Mouse (Mus musculus) gastrocnemius, postnatal 4 days (tissue): Measurements from ENCODE around the gene Ccl24. TPM values are rescaled to one million over a fixed set of nuclear protein-coding genes. Genes with fewer than 3 reads are reported as not detected.

ENCODE experiments used
- DNase-seq, 2 experiments: peaks; one replicate each; pipeline ENCODE4 v3.0.0; 2021 to 2022; ENCODE audit warnings: low spot score in 2 of 2, mixed read lengths in 2 of 2
- total RNA-seq, 2 experiments: library from RNA; stranded (reverse); gene quantifications; 2 replicates each; pipeline ENCODE4 v1.2.3; 2021

Gene Ccl24
- total RNA-seq, 2 experiments from 2014 or later: 3.8 to 5.2 TPM

DNA sequence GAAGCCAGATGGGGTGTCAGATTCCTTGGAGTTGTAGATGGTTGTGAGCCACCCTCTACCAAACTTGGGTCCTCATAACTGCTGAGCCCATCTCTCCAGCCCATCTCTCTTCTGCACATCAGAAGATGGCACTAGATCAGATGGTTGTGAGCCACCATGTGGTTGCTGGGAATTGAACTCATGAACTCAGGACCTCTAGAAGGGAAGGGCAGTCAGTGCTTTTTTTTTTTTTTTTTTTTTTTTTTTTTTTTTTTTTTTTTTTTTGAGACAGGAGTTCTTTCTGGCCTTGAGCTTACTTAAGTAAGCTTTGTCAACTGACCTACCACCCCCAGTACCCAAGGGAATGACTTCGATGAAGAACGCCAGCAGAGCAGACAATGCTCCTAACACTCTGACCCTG, 24.9 kb downstream of the Ccl24 start:
- no peak for DNase-seq

DNA sequence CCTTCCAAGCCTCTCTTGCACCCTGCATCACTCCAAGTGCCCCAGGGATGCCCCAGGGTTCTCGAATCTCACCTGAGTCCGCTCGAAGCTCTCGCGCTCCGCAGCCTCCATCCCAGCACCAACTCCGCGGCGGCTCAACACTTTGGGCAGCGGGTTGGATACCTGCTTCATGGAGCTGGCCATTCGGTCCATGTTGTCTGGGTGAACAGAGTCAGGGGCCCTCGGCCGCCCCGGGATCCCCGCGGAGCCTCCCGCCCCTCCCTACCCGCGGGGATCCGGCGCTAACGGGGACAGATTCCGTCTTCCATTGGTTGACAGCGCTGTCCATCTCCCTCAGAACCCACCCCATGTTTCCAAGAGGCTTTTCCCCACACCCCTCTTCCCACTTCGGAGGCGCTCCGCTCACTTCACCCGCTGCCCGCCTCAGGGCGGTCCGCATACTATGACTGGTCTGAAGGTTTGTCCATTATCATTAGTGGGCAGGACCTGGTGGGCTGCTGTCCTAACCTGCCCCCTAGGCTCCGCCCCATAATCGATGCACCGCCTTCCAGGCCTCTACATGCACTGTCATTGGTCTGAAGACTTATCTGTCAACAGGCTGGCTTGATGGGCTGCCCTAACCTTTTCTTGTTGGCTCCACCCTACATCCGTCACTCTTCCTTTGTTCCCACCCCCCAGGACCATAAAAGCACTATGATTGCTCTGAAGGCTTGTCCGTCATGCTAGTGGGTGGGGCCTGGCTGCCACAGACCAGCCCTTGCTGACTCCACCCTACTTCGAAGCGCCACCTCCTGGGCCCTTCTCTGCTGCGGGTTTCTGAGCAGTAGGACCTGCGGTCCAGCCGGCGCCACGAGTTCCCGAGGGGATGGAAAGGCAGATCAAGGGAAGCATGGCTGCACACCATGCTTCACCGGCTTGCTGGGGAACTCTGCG, 27.7 kb downstream of the Ccl24 start, which contains the start of gene Hip1:
Gene Hip1, minus strand, starts transcription at position 256 of the 933 bp plus-strand sequence.
- peak; percentile 87 to 93 for DNase-seq

DNA sequence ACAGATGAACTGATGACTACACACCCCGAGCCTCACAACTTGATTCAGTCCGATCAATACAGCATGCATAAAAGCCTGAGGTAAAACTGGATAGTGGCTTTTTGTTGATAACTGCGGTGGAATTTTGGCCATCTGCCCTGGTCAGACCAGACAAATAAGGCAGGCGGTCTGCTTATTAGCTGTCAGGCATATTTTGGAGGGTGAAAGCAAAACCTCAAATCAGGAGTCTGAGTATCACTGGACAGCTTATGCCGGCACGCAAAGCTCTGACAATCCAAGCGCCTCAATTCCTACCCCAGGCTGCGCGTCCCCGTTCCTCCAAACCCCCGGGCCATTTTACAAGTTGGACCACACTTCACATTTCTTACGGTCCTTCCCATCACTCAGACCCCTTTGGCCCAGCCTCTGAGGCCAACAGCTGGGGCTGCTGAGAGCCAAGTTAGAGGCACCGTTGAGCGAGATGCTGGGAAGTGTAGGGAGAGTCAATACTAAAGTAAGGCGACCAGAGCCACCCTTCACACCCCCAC, 28.8 kb downstream of the Ccl24 start:
- peak; percentile 22 to 61 for DNase-seq

DNA sequence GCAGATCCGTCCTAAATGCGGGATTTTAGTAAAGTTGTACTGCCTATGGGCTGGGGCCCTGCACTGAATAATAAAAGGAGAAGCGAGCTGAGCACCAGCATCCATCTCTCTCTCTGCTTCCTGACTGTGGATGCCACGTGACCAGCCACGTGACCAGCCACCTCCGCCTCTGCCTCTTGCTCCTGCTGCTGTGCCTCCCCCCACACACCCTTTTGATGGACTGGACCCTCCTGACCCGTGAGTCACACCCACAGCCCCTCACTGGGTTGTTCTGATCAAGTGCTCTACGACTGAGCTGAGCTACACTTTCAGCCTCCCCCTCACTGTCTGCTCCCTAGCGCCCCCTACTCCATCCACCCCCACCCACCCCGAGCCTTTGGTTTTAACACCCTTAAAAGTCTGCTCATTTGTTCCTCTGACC, 35.0 kb downstream of the Ccl24 start:
- DNase-seq: no peak

DNA sequence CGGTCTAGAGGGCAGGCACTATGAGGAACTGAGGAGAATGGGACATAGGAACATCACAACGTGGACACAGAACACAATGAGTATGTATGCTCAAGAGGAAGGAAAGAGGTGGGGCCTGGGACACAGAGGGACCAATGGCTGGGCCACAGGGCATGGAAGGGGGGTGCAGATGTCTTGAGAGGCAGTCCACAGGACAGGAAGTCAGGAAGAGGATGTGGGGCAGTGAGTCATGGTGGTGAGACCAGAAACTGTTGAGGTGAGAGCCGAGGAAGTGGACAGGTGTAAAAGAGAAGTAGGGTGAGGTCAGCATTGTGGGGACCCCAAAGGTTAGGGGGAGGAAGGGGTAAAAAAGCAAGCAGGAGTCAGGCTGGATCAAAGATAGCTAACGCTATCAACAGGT, 35.5 kb downstream of the Ccl24 start:
- no peak for DNase-seq

DNA sequence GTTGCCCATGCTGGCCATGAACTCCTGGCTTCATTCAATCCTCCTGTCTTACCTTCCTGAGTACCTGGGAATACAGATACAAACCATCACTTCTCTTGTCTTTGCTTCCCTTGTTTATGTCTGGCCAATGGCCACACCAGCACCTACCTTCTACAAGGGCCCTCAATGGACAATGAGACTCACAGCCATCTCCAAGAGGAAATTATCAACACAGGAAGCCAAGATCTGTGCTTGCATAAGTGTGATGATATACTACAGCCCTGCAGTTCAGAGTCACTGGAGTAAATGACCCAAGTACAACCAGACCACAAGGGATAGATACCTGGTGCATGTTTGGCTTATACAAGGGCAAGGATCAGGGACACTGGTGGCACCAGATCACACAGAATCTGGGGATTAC, 37.0 kb downstream of the Ccl24 start:
- no peak for DNase-seq

DNA sequence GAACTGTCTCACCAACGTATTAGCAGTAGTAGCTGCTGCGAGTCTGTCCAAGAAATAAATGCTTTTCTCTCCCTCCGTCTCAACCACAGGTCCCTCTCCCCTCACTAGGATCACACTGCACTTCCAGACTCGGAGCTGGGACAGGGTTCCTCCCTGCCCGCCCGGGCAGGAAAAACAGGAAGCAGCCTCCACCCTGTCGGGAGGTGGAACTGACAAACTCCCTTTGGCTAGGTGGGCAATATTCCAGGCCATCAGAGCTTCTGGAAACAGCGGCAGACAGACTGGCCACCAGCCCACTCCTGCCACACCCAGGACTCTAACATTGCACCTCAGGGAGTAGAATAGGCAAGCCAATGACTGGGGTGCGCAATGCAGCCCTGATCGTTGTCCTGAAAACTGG, 39.4 kb downstream of the Ccl24 start:
- DNase-seq: peak in 1 of 2 experiments; percentile 52

DNA sequence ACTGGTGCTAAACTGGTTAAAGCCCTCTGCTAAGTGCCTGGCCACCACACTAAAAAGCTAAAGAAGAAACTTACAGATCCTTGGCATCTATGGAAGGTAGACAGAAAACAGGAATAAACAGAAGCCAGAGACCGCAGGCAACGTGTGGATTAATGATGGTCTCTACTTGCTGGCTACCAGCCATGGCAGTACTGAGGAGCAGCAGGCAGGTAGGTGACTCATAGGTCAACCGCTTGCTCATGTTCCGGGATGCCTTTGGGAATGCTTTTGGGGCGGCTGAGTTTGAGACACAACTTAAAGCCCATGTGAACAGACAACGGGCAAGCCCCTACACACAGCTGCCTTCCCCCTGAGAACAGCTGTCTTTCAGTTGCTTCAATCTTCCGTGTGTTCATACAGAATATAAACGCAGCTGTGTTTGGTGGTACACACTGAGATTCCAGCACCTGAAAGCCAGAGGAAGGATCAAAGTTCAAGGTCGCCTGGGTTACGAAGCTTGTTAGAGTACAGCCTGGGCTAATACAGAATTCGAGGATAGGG, 41.5 kb downstream of the Ccl24 start:
- DNase-seq: no peak

DNA sequence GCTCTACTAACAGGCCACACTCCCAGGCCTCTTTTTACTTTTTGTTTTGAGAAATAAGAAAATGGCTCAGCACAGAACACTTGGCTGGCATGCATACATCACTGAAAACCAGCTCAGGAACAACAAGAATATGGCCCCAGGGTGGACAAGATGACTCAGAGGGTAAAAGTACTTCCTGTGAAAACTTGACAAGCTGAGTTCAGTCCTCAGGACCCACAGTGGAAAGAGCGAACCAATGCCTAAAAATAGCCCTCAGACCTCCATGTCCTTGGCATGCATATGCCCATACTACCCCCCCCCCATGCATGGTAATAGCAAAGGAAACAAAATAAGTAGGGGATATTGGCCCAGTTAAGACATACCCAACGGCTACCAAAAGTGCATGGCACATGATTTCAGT, 42.9 kb downstream of the Ccl24 start:
- no peak for DNase-seq

DNA sequence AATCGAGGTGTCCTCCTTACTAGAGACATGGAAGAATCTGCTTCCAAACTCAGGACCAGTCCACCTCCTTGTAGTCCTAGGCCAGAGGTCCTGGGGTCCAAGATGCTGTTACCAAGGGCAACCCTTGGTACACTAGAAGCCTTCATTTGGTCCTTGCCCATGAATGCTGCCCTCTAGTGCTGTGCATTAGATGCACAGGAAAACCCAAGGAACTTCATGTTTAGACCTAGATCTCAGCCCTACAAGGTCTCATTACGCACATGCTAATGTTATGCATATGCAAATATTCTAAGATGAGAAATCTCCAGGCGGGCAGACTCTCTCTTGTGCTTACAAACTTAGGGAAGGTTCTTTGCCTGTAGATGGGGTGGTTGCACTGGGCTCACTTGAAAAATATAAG, 43.5 kb downstream of the Ccl24 start:
- DNase-seq: no peak

DNA sequence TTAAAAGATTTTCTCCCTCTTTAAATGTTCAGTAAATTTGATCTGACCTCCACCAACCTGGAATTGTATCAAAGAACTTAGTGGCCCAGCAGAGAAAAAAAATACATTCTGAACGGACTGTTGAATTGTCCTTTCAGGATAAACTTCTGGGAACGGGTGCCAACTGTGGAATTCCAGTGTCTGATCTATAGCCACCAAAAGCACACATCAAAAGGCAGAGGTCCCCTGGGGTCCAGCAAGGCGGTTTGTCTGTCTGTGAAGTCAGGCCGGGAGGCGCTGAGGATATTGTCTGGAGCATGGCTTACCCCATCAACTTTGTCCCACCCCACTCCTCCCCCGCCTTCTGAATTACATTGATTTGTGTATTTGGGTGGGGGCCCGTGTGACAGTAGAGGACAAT, 44.9 kb downstream of the Ccl24 start:
- DNase-seq: no peak

DNA sequence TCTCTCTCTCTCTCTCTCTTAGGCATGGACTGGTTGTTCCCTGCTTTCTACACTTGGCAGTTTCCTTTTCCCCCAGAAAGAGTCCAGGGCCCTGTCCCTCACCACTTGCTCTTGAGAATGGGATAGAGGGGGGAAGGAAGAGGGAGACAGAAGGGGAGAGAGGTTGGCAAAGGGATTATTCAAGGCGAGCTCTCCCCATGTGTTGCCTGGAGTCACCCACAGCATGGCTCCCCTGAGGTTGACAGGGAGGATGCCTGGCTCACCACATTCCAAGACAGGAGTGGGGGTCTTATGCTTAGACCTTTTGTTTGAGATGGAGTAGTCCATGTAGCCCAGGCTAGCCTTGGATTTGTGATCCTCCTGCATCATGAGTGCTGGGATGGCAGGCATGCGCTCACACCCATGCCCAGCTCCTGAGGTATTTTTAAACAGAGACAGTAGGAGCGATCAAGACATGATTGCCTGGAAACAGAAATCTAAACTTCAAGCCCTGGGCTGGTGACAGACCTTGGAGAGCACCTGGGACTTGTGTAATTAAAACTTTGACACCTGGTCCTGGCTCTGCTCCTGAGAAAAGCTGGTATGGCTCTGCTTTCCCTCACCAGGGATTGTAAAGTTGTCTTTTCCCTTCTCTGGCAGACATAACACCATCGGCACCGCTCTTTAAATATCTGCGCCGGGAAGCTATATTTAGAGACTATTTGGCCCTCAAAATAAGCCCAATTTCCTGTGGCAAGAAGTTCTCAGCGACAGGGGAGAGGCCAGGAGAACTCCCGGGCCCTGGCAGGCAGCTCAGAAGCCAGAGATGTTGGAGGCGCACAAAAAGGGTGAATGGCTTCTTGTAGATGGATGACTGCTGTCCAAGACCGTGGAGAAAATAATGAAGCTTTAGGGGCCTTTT, 47.9 kb downstream of the Ccl24 start:
- no peak for DNase-seq

DNA sequence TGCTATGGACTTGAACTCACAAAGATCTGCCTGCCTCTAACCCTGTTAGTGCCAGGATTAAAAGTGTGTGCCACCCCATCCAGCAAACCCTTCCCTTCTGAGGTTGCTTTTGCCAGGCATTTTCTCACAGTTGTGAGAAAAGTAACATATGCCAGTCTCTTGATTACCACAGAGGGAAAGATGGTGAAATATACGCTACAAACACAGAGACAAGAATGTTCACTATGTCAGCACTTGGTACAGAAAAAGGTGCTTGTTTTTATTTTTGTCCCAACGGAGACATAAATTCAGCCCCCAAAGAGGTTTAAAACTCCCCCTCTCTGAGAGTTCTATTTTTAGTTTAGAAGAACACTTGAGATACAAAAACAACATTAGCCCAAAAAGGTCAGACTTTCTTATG, 48.8 kb downstream of the Ccl24 start:
- DNase-seq: no peak

DNA sequence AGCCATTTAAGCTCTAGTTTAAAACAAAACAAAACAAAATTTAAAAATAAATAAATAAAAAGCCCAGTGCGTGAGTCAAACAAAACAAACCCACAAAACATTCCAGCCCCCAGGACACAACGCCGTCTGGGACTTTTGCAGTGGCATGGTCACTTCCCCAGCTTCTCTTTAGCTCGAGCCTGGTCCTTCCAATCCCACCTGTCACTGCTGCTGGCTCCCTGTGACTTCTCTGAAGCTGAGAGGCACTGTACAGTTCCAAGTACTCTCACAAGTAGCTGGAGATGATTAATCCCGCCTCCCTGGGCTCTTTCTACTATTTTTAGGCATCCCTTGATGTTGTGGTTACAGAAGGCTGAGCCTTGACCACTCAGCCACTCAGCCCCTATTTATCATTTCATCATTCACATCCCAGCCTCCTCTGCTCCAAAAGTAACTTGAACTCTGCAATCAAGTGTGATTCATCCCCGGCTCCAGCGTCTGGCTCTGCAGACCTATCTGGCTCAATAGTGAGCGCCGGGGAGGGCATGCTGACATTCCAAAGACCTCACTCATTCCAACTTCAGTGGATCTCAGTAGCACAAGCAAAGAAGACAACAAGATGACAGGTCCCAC, 50.6 kb downstream of the Ccl24 start:
- DNase-seq: no peak

Other genes starting within 250 kb of the Ccl24 start
- under 1 TPM; 0.32 to 0.36 TPM for gene Fkbp6, start 223.0 kb downstream of the Ccl24 start, total RNA-seq
- gene Trim50, start 219.8 kb downstream of the Ccl24 start, total RNA-seq: not detected
- gene Nsun5, start 203.1 kb downstream of the Ccl24 start, total RNA-seq: 10 to 100 TPM; 12.4 to 14.2 TPM
- 10 to 100 TPM; 22.1 to 23.6 TPM for gene Pom121, start 178.5 kb downstream of the Ccl24 start, total RNA-seq
- 100 to 1,000 TPM; 125 to 128 TPM for gene Hip1, start 27.9 kb downstream of the Ccl24 start, total RNA-seq
- not detected for gene Ccl26, start 9.5 kb downstream of the Ccl24 start, total RNA-seq
- 10 to 100 TPM; 14.9 to 18.9 TPM for gene Rhbdd2, start 59.6 kb upstream of the Ccl24 start, total RNA-seq
- gene Por, start 97.0 kb upstream of the Ccl24 start, total RNA-seq: 10 to 100 TPM; 39.2 to 41.9 TPM
- 10 to 100 TPM; 11.9 to 15.8 TPM for gene Tmem120a, start 171.4 kb upstream of the Ccl24 start, total RNA-seq
- gene Styxl1, start 205.3 kb upstream of the Ccl24 start, total RNA-seq: under 1 TPM; 0.47 to 0.49 TPM
- 100 to 1,000 TPM; 712 to 717 TPM for gene Mdh2, start 205.4 kb upstream of the Ccl24 start, total RNA-seq
- under 1 TPM; 0.08 to 0.12 TPM for gene Srrm3, start 233.8 kb upstream of the Ccl24 start, total RNA-seq